Mouse (Mus musculus): ENCODE measurements around the gene Pla2g4c.
"Not testable (repeated sequence)": the region's sequence is repeated elsewhere in the genome, so short reads cannot be mapped to it uniquely, and the experiment has no call there.

Pla2g4c gene

DNA sequence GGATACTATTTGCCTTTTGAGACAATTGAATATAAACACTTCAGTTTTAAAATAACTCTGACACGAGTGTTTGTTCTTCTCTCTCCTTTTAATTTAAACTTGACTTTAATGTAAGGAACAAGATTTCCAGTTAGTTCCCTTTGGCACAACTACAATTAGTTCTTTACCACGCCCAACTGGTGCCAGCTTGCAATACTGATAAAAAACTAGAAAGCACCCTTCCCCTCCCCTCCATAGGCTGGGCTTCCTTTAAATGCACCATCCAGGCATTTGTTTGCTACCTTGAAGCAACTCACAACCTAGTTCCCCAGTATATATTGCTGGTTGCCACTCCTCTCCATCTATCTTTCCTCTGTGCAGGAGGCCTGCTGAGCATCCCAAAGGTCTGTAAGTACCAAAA, at the start of gene Pla2g4c:
TSS of gene Pla2g4c (plus strand) at position 340 of the 400 bp plus-strand sequence.
- DNase-seq = no peak

DNA sequence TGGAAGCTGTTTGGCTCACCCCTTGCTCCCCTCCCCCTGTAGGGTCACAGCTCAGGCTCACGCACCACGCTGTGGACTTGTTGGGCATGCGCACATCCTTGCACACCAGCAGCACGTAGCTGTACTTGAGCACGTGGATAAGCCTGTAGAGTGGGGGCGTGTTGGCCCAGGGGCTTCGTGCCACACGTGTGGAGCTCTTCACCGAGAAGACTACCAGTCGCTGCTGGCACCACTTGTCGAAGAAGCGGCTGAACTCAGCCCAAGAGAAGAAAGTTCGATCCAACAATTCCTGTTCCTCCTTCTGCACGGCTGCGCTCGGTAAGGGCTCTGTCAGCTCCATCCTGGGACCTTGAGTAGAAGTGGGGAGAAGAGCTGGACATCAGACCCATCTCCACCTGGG, 47.4 kb upstream of the Pla2g4c start, which contains the start of gene Lig1:
TSS of gene Lig1 (plus strand) at position 203 of the 400 bp plus-strand sequence.
- no peak for DNase-seq

DNA sequence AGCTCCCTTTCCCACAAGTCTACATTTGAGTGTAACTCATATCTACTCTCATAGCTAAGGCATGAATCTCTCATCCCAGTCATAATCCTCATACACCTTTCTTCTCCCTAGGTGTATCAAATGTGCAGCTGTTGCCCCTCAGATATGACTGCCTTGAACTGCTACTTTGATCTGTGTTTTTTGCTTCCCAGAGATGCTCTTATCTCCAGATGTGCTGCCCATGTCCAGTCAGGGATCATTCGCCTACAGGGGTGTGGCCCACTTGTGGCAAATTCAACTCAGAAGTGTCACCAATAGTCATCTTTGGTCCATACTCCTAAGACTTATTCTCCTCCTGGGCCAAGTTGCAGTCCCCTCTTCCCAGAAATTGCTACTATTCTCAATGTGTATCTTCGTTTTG, 46.6 kb upstream of the Pla2g4c start:
- DNase-seq = no peak

DNA sequence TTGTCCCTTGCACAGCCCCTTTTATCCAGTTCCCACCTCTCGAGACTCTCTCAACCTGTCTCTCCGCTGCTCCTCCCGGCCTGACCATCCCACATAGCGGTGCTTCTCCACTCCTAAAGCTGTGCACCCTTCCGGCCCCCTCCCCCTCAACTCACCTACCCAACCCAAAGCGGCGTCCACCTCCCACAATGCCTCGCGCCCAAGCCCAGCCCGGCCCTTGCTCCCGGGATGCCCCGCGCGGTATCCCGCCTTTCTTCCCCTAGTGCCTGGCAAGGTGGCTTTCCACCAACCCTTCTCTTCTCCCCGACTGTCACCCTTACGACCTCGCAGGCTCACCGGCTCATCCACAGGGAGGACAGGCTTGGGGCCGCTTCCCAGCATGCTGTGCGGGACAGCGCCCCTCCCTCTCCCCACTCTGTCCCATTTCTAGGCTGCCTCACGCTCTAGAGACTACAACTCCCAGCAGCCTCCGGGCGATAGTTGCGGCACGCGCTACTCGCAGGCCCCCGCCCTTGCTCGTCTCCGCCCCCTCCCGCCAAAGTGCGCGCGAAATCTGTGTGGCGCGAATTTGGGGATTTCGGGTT, 46.1 kb upstream of the Pla2g4c start, which contains the start of gene Zswim9:
TSS of gene Zswim9 (minus strand) at position 414 of the 584 bp plus-strand sequence.
- DNase-seq = peak; percentile 91

DNA sequence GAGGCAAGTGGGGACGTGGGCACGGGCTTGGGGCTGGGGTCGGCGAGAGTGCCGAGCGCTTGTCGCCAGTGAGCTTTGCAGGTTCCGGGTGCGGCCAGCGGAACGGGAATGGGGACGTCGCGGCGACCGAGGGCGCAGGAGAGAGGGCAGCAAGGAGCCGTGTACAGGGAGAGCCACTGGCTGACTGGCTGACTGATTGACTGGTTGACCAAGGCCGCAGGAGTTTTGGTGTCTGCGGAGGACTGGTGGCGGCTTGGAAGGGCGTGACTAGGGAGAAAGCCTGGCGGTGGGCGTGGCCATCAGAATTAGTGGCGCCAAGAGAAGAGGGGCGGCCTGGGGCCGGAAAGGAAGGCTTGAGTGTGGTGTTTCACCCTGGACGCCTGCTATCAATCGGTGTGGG, 45.5 kb upstream of the Pla2g4c start:
- DNase-seq = not testable (repeated sequence)

DNA sequence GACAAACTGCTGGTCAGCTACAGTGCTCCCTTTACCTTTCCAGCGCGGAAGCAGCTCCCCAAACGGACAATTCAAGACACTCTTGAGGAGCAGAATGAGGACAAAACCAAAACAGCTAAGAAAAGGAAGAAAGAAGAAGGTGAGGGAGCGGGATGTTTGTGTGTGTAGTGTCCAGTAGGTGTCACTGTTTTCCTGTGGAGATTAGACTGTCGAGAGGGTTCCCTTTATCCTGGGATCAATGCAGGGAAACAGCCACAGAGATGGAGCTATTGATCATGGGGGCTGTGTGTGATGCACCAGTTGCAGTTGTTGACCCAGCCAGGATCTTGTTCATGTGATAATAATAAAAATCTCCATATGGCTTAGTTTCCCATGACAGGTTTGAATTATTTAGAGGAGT, 35.8 kb upstream of the Pla2g4c start:
- DNase-seq = no peak

DNA sequence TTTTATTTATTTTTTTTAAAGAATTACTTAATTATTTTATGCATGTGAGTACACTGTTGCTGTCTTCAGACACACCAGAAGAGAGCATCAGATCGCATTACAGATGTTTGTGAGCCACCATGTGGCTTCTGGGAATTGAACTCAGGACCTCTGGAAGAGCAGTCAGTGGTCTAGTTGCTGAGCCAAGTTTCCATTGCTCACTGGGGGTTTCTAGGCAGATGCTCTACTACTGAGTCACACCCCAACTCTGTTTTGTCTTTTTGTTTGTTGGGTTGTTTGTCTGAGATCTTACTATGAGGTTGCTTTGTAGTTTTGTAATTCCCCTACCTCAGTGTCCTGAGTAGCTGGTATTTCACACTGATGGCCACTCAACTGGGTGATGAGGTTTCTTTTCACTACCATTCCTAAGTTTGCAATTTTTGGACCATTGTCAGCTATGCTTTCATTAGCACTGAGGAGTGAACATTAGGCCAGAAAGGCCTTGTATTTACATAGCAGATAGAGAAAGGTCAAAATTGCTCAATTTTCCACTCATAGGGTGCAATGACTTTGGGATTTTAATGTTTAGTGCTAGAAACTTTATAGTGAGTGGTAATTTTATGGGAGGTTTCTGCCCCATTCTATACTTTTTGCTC, 34.3 kb upstream of the Pla2g4c start:
- no peak for DNase-seq

DNA sequence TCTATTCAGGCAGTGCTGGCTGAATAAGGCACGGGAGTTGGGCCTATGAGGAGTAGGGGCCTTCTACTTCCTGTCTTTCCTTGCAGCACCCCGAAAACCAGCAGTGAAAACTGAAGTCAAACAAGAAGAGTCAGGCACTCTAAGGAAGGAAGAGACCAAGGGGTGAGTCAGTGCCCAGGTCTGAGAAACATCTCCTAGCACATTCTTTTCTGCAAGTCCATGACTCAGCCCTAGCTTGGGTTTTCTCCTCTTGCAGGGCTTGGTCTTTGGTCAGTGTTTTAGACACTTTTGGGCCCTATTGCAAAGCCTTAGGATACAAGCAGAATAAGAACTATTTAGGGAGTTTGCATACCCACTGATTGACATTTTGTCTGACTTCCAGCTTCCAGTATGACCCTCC, 33.1 kb upstream of the Pla2g4c start:
- no peak for DNase-seq

DNA sequence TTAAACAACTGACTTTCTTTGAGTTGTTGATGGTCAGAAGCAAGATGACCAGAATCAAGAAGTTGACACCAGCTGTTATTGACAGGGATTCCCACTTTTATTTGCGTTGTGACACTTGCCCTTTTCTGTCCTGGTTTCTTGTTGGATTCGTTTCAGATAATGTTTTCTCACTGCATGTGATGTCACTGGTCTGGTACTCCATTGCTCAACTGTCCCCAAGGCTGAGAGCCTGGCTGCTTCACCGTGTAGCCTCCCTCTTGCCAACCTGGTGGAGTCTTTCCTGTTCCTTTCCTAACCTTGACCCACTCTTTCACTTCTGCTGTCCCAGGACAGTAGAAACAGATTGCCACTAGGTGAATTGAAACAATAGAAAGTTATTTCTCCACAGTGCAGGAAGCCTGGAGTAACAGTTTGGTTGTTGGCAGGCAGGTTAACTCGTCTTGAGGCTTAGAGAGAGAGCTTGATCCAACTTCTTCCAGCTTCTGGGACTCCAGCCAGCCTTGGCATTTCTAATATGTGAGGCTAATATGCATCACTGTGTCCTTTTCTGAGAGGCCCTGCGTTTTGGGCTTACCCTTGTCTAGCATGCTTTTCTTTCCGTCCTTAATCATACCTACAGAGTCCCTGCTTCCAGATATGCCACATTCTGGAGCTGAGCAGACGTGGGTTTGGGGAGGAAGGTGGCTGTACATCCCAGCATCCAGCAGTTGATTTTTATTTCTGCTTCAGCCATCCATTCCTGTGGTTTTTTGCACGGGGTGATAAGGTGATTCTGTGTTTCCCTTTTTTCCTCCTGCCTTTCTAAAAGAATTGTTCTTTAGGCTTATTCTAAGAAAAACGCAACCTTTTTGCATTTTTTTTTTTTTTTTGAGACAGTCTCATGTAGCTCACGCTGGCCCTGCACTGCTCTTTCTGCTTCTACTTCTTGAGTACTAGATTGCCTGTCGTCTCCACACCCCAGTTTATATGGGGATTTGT, 30.3 kb upstream of the Pla2g4c start:
- DNase-seq = no peak

DNA sequence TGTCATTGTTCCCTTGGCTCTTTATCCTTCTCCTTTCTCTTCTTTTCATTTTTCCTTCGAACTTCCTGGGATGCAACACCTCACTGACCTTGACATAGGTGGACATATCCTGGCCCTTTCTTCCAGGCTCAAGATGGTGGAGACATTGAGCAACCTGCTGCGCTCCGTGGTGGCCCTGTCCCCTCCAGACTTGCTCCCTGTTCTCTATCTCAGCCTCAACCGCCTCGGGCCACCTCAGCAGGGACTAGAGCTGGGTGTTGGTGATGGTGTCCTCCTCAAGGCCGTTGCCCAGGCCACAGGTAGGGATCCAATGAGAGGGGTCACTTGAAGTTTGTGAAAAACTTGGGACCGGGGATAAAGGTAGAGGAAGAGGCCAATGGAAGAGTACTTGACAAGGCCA, 29.2 kb upstream of the Pla2g4c start:
- DNase-seq = no peak

DNA sequence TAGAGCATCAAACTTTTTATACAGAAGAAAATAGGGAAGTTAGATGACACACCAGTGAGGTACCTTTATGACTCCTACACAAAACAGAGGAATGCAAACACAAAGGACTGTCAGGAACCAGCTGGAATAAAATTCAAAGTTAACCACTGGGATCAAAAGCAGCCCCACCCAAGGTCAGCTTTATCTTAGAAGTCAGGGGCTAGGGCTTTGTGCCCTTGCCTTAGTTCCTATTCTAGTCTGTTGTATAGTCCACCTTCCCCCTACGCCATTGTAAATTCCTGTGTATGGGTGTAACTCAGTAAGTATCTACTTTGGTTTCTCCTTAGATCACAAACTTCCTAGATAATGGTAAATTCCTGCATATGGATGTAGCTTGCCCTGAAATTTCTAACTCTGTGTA, 26.8 kb upstream of the Pla2g4c start:
- DNase-seq = no peak

DNA sequence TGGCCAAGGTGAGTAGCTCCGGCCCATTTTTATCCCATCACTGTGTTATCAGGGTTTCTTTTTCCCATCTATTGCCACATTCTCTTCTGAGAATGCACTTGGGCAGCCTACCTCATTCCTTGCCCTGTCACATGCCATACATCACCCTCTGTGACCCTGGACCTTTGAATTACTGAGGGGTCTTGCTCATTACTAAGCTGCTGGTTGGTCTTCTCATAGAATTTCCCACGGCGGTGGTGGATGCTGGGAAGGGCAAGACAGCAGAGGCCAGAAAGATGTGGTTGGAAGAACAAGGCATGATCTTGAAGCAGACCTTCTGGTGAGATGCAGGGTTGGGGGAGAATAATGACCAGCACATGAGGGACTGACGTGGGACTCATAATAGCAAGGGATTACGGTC, 25.6 kb upstream of the Pla2g4c start:
- no peak for DNase-seq

DNA sequence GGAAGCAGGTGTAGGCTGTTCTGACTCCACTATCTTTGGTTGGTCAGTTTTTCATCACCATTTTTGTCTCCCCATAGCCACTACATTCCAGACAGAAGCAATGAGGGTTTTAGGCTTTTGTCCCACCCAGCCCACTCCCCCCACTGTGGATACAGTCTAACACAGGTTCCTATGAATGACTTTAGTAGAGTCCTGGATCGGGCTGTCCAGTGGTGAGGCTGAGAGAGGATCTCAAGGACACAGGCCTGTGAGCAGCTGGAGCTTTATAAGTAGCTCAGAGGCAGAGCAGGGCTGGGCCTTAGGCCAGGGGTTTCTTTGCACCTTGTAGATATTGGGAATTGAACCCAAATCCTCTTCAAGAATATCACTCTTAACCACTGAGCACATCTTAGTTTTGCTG, 22.8 kb upstream of the Pla2g4c start:
- no peak for DNase-seq

DNA sequence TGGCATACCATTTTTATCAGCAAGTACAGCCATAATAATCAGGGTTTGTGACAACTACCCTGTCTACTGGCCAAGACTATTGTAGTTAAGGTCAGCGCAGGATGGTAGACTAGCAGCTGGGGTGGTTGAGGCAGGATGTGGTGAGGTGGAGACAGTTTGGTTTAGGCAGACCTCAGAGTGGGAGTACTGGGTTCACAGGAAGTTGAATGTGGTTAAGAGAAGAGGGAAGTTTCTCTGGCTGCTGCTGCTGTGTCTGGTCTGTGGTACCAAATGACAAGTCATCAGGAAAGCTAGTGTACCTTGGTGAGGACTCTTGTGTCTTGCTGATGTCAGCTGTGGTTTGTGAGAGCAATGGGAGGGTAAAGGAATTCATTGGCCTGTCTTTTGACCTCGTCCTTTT, 21.7 kb upstream of the Pla2g4c start:
- DNase-seq = no peak

DNA sequence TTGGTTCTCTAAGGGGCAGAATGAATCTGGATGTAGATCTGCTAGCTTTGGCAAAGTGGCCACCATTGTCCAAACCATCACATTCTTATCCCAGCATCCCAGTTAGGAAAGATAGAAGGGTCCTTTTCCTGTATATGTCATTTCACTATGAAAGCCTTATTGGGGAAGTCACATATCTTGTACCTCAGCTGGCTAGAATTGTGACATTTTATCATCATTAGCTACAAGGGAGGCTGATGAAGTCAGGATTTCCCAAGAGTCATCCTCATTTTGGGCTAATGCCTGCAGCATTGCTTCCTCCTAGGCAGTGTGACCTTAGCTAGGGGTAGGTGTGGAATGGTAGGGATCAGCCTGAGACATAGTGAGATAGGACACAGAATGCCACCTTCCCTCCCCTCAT, 21.1 kb upstream of the Pla2g4c start:
- no peak for DNase-seq

DNA sequence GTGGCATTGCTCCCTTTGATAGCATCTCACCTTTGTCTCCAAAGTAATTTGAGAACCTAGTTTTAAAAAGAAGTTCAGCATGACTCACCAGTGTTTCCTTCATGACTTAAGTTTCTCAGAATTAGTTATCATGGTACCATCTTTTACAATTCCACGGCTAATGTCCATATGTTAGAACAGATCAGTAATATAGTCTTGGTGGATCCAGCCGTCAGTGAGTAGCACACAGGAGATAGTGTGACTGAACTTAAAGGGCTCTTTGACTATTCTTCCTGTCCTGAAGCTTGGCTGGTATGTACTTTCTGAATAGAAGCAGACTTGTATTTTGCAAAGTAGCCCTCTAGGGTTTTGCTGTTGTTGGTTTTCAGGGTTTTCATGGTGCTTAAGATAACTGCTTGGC, 15.0 kb upstream of the Pla2g4c start:
- no peak for DNase-seq

DNA sequence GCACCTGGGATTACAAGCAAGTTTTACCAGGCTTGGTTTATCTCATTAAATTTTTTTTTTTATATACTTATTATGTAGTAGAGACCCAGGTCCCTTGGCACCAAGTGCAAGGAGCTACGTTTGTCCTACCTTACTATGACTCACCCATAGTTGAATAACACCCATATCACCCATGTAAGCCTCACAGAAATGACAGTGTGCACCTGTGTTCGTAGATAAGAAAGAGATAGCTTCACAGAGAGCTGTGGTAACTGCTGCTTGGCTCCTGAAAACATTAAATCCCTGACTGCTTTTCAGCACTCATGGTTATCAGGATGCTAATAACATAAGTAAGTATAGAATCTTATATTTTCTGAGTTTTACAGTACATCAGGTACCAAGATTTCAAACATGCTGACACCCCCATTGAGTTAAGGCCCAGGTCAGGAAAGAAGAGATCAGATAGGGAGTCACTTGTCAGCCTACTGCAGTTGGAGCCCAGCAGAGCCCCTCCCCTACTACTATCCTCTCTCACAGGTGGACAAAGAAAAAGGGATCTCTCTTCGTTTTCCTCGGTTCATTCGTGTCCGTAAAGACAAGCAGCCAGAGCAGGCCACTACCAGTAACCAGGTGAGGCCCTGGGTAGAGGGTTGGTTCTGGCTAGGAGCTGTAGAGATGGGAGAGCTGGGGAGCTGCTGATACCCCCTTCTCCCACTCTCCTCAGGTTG, 13.8 kb upstream of the Pla2g4c start:
- DNase-seq = no peak

DNA sequence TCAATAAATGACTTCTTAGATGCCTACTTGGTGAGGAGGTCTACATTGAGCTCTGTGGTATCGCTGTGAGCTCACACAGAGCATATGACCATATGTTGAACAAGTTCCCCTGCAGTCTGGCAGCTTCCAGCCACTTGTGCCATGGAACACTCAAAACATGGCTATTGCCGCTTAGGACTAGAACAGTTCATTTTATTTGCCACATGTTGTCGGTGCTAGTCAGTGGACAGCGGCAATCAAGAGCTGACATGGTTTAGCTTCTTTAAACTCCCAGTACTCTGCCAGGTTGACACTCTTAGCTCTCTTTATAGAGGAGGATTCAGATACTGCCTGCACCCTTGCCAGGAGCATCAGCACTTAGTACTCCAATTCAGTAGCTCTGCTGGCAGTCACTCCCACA, 13.1 kb upstream of the Pla2g4c start:
- DNase-seq = no peak

DNA sequence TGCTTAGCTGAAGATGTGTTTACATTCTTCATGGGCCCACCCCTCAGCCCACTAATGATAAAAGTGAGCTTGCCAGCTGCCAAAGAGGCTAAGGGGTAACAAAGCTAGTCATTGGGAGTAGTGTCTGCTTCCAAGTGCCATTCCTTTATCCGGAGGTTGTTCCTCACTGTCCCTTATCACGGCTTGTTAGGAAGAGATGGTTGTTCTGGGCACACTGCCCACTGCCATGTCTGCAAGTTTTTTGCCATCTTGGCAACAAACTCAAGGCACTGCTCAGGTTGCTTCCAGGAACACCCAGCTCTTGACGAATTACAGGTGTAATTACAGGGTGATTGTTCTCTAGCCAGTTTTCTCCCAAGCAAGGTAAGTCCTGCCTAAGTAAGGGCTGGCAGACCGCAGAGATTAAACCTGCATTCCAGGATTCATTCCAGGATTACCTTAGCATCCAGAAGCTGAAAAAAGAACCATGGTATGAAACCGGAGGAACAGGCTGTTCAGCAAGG, 10.3 kb upstream of the Pla2g4c start:
- DNase-seq = no peak

DNA sequence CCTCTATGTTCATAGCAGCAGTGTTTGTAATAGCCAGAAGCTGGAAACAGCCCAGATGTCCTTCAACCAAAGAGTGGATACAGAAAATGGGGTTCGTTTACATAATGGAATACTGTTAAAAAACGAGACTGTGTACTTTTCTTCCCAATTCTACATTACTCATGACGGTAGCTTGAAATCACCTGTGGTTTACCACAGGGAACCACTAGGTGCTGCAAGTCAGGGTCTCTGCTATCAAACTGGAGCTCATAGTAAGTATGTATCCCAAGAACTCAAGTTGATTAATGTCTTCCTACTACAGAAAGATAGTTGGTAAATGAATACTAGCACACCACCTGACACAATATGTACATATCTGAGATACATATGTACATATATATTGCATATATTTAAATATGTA, 3.0 kb upstream of the Pla2g4c start:
- DNase-seq = no peak

DNA sequence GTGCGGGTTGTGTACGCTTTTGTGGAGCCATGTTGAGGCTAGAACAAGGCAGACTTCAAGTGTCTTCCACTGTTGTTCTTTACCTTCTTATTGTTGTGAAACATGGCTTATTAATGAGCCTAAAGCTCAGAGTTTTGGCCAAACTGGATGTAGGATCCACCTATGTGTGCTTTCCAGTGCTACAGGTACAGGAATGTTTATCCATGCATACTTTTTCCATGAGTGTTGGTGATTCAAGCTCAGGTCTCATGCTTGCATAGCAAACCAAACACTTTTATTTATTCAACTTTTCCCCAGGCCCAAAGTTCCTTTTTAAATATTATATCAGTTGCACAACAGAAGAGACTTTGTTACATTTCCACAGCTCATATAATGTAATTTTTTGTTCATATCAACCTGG, 6.1 kb downstream of the Pla2g4c start:
- DNase-seq = no peak

DNA sequence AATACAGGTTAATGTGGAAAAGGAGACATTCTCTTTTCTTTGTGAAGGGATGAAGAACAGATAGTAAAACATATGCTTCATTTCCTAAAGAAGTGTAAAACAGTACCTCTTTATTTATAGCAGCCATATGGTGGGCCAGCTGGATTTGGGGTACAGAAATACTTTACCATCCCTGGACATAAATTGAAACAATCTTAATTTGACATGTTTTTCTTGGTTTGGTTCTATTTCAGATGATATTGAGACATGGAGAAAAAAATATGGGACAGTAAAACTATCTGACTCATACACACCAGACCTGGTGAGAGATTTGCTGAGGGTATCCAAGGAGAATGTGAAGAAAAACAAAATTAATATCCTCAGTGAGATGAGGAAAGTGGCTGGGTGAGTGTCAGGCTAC, 31.5 kb downstream of the Pla2g4c start:
- DNase-seq = peak; percentile 5

DNA sequence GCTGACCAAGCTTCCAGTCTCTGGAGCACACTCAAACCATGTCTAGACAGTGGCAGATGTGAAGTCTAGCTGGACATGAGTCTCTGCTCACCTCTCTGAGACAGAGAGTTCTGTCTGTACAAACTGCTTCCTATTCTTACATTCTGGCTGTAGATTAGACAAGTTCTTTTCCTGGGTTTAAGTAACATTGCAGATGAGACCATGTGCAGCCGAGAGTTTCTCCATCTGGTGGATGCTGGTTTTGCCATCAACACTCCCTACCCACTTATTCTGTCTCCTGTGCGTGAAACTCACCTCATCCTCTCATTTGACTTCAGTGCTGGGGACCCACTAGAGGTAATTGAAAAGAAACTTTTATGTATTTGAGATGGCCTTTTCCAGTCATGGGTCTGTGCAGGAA, 56.1 kb downstream of the Pla2g4c start:
- no peak for DNase-seq

All from right cerebral cortex, postnatal 4 days (tissue).